Comparison of ENCODE assay signal across 8 mouse cellular contexts in the genomic region with DNA sequence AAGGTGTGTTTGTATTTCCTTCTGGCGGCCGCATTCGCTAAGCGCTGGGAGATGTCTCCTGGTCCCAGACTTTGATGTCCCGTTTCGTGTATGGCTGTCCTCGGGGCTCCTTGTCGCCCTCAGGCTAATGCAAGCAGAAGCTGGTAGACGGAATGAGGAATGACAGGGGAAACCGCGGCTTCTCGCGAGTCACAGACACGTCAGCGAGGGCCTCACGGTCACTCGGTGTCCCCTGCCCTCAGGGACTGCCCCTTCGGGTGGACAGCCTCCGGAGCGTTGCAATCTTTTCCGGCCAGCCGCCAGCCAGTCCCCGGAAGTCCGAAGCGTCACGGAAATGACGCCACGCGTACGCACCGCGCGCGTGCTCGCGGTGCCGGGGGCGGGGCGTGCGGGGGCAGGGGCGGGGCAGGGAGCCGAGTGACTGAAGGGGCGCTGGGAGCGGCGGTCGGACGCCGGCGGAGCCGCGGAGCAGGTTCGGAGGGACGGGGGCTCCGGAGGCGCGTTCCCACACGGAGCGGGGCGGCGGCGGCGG. TPM values are rescaled to one million over a fixed set of nuclear protein-coding genes. Genes with fewer than 3 reads are reported as not detected.
DNase-seq lines count a peak whose midpoint lies in the region; ATAC-seq lines count a peak whose summit lies in the region.

A gene (plus strand): TSS at position 376 of the 532 bp plus-strand sequence.

- peaks cover 65% of the 10 kb centered on the region for H3K4me1 ChIP-seq in megakaryocyte, embryonic 14.5 days

- ATAC-seq in inflammation-experienced regulatory T-cells, adult 6 months = peak; percentile 77

- H3K9me3 ChIP-seq in megakaryocyte, embryonic 14.5 days = no peaks in the 10 kb centered on the region

- peaks cover 21% of the 10 kb centered on the region for H3K36me3 ChIP-seq in megakaryocyte, embryonic 14.5 days (replicated peaks; ENCODE audit: low read length)

- peak within 1 kb of the TSS; percentile 94 for H3K4me3 ChIP-seq in megakaryocyte, embryonic 14.5 days (replicated peaks)

- no peaks in the 10 kb centered on the region for H3K27me3 ChIP-seq in megakaryocyte, embryonic 14.5 days (replicated peaks)

- peak; percentile 97 for DNase-seq in adrenal gland, adult 2 months
- DNase-seq in embryo, embryonic 11 days = peak; percentile 94
- peak; percentile 95 for DNase-seq in gastrocnemius, postnatal 25 days
- peak; percentile 82 to 93 for DNase-seq in left cerebral cortex, adult 9 months (ENCODE audit: low spot score in 2 of 2)
- DNase-seq in right cerebral cortex, adult 2 months (ENCODE audit: low spot score in 2 of 2) = peak; percentile 92
- peak; percentile 81 for DNase-seq in urinary bladder, postnatal 10 days (ENCODE audit: low spot score)

RNA-seq across cellular contexts. Expression of the gene that starts here (rescaled TPM):
- 10 to 100 TPM; 27.9 to 63.3 TPM for total RNA-seq in adrenal gland, adult 2 months (2021)
- 19.7 and 32.9 TPM in 2 replicates for polyA plus RNA-seq in adrenal gland, adult 2 months (2012; rRNA removed)
- total RNA-seq in gastrocnemius, postnatal 25 days (2021) = 10 to 100 TPM; 71.7 to 81.0 TPM
- 10 to 100 TPM; 31.3 to 40.9 (median 36.7) TPM for polyA plus RNA-seq in inflammation-experienced regulatory T-cells, adult 6 months (2017; shearing (Covaris generic))
- 4.3 and 36.2 TPM in 2 replicates for polyA plus RNA-seq in megakaryocyte, embryonic 14.5 days (2012; ENCODE audit: insufficient read depth, low replicate concordance)

Comparison
In these comparisons a context has a peak if more than half of its experiments do, and no peak if none do; other contexts are left out.
1. Peak in every context shown above with its lines: DNase-seq, ATAC-seq and H3K4me3 ChIP-seq.